Mouse (Mus musculus) forebrain, embryonic 15.5 days (tissue): ENCODE results near the gene Gm21663. TPM values are rescaled to one million over a fixed set of nuclear protein-coding genes. Genes with fewer than 3 reads are reported as not detected.

Experiments
- polyA plus RNA-seq: library from polyadenylated mRNA; unstranded; fragments of >200 nt; fragmentation: Nextera tagmentation; extraction: Ambion mirVana; gene quantifications from 2 replicates; pipeline ENCODE4 v1.2.1, GENCODE M21; 2015

Gene Gm21663
- polyA plus RNA-seq, 1 experiment from 2014 or later = not detected

Other genes with a start within 250 kb of the Gm21663 start
- 6.6 and 7.7 TPM in 2 replicates for gene Xrcc2, start 236.6 kb downstream of the Gm21663 start, polyA plus RNA-seq
- gene Actr3b, start 182.4 kb downstream of the Gm21663 start, polyA plus RNA-seq = 48.7 and 49.3 TPM in 2 replicates
- not detected in 2 replicates for gene Gm21671, start 12.0 kb upstream of the Gm21663 start, polyA plus RNA-seq
- 0.05 TPM in 1 of 2 replicates, not detected in the other for gene Gm21680, start 30.3 kb upstream of the Gm21663 start, polyA plus RNA-seq
- gene Gm21698, start 46.3 kb upstream of the Gm21663 start, polyA plus RNA-seq = 0.17 TPM in 1 of 2 replicates, not detected in the other
- gene Gm1979, start 62.4 kb upstream of the Gm21663 start, polyA plus RNA-seq = not detected in 2 replicates
- gene Gm5862, start 80.5 kb upstream of the Gm21663 start, polyA plus RNA-seq = not detected in 2 replicates
- gene Speer4a, start 97.2 kb upstream of the Gm21663 start, polyA plus RNA-seq = 0.06 TPM in 1 of 2 replicates, not detected in the other
- not detected in 2 replicates for gene Gm7347, start 116.2 kb upstream of the Gm21663 start, polyA plus RNA-seq
- not detected in 2 replicates for gene Gm10471, start 146.9 kb upstream of the Gm21663 start, polyA plus RNA-seq
- gene 5031410I06Rik, start 163.0 kb upstream of the Gm21663 start, polyA plus RNA-seq = not detected in 2 replicates
- gene Gm10220, start 179.0 kb upstream of the Gm21663 start, polyA plus RNA-seq = 0.06 TPM in 1 of 2 replicates, not detected in the other